Mouse (Mus musculus) lung, adult 2 months (tissue): ENCODE data around the gene Olfr477.
"Not testable (repeated sequence)": the region's sequence is repeated elsewhere in the genome, so short reads cannot be mapped to it uniquely, and the experiment has no call there.

Experiments
- CTCF ChIP-seq: fragments of 200-500 bp; IDR thresholded peaks from 2 replicates; pipeline ENCODE4 v1.5.1; 2011; ENCODE audit warnings: mild to moderate bottlenecking, low read length, control low read depth; ENCODE audit not compliant: insufficient read depth
- POLR2A ChIP-seq: fragments of 200-500 bp; IDR thresholded peaks from 2 replicates; pipeline ENCODE4 v1.6.1; 2011; ENCODE audit warnings: low read depth, mild to moderate bottlenecking, control low read depth, low read length, borderline replicate concordance; ENCODE audit errors: extremely low read depth

- not testable (repeated sequence) for TF ChIP-seq POLR2A, CTCF
Observed at GRCm38 (mm10) chr7:107952539-107952938, 34.0 kb upstream of the Olfr477 start.
